Mouse (Mus musculus): ENCODE data around the gene Polr3b. TPM values are rescaled to one million over a fixed set of nuclear protein-coding genes. Genes with fewer than 3 reads are reported as not detected.

Gene Polr3b
- 10 to 100 TPM; 15.3 to 28.2 TPM for total RNA-seq (2021)
- long read RNA-seq, experiment 1, partial matches to known transcripts: 1 of 3 reads
- long read RNA-seq, experiment 1, other reads (novel, unspliced or antisense): 1 of 3 reads
- long read RNA-seq, experiment 2, full-length matches to known transcripts: 2 of 15 reads
- long read RNA-seq, experiment 2, partial matches to known transcripts: 12 of 15 reads
- long read RNA-seq, experiment 2, other reads (novel, unspliced or antisense): 1 of 15 reads

DNA sequence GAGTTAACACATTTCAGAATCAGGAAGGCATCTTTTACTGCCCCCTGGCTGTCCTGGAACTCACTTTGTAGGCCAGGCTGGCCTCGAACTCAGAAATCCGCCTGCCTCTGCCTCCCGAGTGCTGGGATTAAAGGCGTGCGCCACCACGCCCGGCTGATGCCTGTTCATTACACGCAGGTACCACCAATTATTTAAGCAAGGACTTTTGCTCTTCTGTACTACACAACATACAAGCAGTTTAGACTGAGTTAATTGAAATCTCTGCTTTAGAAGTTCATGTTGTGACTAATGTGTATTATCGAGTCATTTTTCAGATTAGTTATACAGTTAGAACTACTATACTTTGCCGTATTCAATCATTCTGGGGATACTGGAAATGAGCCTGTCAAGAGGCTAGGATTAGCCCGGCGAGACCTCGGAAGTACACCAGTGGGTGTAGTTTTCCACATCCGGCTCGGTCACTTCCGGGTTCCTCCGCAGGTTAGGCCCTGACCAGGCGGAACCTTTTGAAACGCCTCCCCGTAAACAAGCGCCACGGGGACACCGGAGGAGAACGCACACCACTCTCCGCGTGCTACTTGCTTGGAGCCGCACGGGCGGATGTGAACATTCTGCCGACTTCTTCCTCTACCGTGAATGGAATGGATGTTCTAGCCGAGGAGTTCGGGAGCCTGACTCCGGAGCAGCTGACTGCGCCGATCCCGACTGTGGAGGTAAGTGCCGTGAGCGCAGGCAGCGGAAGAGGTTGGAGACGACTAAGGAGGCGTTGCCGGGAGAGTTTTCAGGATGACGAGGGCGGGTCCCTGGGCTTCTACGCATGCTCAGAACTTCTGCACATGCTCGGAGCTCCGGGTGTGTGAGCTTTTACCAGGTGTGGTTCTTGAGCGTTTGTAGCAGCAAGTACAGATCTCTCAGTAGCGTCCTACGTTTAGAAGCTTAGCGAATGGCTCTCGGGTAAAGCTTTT lies at the start of gene Polr3b:
Polr3b (plus strand) TSS at position 467 of the 965 bp plus-strand sequence.
- peak; percentile 89 to 94 for DNase-seq (ENCODE audit: low spot score in 2 of 2)

DNA sequence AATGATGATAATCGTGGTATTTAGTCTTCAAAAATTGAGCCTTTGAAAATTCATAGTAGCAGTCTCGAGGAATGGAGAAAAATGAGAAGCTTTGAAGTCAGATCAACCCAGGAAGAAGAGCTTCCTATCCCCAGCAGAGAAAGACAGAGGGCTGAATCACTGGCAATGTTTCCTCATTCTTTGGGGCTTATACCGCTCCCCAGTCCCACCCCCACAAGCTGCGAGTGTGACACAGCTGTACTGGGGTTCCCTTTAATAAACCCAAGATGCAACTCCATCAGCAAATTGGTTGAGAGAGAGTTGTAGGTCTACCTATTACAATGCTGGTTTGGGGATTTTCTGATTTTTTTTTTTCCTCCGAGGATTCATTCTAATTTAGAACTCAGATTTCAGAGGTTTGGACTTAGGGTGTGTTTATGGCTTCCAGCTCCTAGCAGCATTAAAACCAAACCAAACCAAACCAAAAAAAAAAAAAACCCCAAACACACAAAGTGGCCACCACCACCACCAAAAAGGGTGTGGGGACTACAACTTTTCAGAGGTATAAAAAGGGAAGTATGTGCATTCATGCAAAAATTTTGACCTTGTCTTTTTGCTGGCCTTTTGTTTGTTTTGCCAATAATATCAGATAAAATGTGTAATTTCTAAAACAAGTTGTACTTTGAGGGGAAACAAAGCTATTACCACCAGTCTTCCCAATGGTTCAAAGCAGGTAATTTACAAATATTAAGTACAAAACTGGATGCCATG lies 48.2 kb upstream of the Polr3b start:
- DNase-seq (ENCODE audit: low spot score in 2 of 2): no peak

DNA sequence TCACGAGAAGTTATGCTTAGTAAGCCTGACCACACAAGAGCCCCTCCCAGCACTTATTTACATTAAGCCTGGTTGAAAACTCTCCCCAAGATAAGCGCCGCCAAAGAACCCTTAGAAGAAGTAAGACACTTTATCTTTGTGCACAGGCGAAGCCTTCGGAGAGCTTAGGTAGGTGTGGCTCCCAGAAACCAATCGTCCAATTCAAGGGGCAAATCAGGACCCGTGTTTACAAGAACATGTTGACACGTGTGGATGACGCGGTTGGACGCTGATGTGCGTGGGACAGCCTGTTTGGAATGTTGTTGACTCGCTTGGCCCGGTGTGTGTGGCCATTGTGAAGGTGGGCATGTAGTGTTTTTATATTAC lies 46.1 kb upstream of the Polr3b start:
- no peak for DNase-seq (ENCODE audit: low spot score in 2 of 2)

GRCm38 (mm10) chr10:84576395-84577070 lies 45.6 kb upstream of the Polr3b start, which contains the start of gene Tcp11l2:
Gene Tcp11l2, plus strand, starts transcription at chr10:84576626.
- peak; percentile 91 to 92 for DNase-seq (ENCODE audit: low spot score in 2 of 2)

GRCm38 (mm10) chr10:84577071-84577727 lies 44.9 kb upstream of the Polr3b start:
- DNase-seq (ENCODE audit: low spot score in 2 of 2): peak; percentile 71 to 74

DNA sequence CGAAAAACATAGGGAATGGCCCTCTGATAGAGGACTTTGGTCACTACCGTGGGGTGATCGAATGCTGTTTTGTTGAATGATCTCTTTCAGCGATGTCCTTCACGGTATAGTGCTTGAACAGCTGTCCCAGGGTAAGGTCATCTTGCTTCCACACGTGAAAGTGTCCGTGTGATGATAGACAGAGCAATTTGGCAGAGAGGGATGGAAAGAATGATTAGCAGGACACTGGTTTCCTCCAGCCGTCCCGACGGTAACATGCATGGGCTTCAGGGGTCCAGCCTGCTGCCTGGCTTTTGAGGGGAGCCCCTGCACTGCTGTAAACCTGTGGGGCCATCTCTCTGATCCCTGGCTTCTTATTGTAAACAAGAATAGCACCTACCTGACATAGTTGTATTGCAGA lies 43.4 kb upstream of the Polr3b start:
- DNase-seq (ENCODE audit: low spot score in 2 of 2): no peak

- no peak for DNase-seq (ENCODE audit: low spot score in 2 of 2)
Measured at GRCm38 (mm10) chr10:84579527-84579926, 42.6 kb upstream of the Polr3b start.

DNA sequence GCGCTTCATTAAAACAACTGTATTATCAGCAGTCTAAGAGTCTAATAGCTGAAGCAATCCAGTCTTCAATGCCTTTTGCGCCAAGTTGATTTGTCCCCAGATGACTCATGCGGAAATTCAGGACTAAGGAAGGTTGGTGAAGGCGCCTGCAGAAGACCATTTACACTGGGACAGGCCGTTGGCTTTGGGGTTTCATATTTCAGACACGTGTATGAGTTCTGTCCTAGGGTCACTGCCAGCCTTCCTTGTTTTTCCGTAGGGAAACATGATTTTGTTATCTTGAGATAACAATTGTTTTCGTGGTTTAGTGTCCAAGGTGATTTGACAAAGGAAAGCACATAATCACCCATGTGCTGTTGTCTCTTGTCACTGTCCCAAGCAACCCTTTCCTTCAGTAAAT lies 40.9 kb upstream of the Polr3b start:
- no peak for DNase-seq (ENCODE audit: low spot score in 2 of 2)

DNA sequence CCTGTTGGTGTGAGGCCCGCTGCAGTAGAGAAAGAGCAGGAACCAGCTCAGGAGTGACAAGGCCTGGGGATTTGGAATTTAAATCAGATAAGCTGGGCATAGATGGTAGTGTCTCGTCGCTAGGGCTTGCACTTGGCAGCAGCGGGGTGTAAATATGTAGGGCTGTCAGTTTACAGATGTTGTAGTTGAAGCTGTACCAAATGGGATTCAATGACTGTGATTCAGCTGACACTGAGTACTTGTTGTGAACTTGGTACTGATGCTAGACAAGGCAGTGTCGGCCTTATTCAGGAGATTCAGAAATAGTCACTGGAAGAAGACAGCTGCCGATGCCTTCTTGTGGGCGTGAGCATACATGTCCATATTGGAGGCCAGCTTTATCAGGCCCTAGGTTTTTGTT lies 39.9 kb upstream of the Polr3b start:
- DNase-seq (ENCODE audit: low spot score in 2 of 2): no peak

DNA sequence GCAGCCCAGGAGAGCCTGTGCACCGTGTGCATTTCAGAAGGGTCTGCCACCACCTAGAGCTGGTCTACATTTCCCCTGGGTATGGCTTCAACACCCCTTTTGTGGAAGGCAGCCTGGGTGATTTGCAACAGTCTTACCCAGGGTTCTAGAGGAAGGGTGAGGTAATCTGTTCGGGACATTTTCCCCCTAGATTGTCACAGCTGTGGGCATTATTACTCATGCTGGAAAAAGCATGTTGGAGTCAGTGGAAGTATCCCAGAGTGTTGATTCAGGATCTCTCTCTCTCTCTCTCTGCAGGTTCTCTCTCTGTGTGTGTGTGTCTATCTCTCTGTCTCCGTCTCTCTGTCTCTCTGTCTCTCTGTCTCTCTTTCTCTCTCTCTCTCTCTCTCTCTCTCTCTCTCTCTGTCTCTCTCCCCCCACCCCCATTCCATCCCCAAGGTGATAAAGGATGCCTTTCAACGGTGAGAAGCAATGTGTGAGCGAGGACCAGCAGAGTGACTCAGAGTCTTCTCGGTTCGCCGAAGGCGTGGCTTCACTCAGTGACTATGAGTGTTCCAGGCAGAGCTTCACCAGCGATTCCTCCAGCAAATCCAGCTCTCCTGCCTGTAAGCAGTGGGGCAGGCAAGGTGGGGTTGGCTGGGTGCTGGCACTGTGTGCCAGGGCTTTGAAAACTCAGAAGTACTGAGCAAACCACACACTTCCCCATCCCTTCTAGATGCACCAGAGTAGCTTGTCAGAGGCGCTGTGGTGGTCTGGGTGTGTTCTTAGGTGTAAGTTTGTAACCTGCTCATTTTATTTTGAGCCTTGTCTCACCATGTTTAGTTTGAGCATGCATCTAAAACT lies 37.4 kb upstream of the Polr3b start:
- DNase-seq (ENCODE audit: low spot score in 2 of 2): no peak

GRCm38 (mm10) chr10:84585294-84585650 lies 36.8 kb upstream of the Polr3b start:
- DNase-seq (ENCODE audit: low spot score in 2 of 2): no peak

GRCm38 (mm10) chr10:84590956-84591355 lies 31.1 kb upstream of the Polr3b start:
- no peak for DNase-seq (ENCODE audit: low spot score in 2 of 2)

DNA sequence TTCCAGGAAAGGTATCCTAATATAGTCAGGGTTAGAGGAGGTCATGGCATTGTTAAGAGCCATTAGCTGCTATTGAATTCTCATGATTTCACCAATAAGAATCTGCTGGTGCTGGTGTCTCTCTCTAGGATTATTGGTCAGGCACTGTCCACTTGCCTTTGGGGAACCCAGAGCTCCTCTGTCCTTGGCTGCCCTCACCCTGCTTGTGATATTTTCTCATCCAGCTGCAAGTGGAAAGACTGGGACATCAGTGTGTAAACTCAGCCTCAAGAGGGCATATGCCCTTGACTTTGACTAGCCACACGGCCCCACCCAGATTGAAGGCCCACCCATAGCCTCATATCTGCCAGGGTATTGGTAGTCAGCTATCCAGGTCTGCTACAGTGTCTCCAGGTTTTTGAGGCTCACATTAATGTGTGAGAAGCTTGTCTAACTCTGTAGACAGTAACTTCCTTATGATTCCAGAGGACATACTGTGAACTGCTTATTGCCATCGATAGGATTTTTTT lies 30.4 kb upstream of the Polr3b start:
- DNase-seq (ENCODE audit: low spot score in 2 of 2): no peak

DNA sequence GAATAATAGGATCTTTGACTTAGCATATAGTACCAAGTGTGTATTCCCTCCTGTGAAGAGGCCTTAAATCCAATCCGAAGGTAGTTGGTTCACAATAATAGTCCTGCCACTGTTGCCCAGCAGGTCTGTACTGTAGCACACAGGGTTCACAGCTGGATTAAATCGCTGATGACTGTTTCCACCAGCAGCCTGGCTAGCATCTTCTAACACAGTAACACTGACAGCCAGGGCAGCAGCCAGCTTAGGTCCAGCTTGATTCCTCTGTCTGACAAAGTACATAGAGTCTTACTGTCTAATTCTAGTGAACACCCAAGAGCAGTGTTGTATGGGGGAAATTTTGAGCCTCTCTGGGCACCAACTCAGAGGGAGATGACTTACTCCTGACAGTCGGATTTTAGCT lies 29.3 kb upstream of the Polr3b start:
- no peak for DNase-seq (ENCODE audit: low spot score in 2 of 2)

DNA sequence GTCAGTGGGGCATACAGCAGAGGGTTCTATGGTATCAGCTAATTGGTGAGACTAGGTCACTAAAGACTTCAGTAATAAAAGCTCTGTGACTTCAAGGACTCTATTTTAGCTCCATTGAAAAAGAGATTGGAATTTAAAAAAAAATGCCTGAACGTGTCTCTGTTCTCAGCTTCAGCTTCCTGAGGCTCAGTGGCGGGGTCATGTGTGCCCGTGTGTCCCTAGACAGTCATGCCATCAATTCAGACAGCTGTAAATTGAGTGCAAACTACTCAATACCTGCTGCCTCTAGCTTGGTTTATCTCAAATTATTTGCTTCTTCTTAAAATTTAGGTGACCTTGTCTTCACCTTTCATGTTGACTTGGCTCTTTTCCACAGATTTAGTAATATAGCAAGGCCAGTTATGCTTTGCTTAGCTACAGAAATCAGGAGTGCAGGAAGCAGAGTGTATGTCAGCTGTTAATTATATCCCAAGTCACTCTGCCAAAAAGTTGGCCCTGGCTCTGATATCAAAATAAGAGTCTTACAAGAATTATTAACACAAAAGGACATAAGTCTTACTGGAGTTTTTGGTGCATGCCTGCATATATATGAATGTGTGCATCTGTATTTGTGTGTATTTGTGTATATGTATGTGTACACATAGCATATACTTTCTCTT lies 24.8 kb upstream of the Polr3b start:
- no peak for DNase-seq (ENCODE audit: low spot score in 2 of 2)

DNA sequence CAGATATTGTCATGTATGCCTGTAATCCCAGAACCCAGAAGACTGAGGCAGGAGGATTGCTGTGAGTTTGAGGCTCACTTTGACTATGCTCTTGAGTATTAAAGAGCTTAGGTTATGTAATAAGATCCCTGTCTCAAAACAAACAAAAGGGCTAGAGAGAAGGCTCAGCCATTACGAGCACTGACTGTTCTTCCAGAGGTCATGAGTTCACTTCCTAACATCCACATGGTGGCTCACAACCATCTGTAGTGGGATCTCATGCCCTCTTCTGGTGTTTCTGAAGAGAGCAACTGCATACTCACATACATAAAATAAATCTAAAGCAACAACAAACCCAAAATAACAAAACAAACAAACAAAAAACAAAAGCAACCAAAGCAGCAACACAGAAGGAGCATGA lies 23.9 kb upstream of the Polr3b start:
- no peak for DNase-seq (ENCODE audit: low spot score in 2 of 2)

GRCm38 (mm10) chr10:84600136-84600535 lies 22.0 kb upstream of the Polr3b start:
- no peak for DNase-seq (ENCODE audit: low spot score in 2 of 2)

GRCm38 (mm10) chr10:84604335-84604734 lies 17.8 kb upstream of the Polr3b start:
- no peak for DNase-seq (ENCODE audit: low spot score in 2 of 2)

DNA sequence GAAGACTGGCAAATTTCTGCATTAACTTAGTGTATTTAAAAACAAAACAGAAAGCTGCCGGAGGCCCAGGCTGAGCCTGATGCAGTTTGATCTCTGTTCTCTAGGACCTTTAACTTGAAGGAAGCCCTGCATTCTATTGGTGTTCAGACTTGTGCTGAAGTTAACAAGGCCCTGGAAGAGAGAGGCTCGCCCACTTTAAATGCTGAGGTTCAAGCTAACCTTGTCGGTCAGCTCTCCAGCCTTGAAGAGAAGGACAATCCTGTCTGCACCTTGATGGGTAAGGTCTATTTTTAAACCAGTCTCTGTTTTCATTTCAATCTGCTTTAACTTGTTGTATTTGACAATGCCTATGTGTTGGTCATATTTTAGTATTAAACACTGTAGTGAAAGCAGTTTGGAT lies 13.7 kb upstream of the Polr3b start:
- DNase-seq (ENCODE audit: low spot score in 2 of 2): no peak
